Mouse (Mus musculus): ENCODE results near the gene Lilra6. TPM values are rescaled to one million over a fixed set of nuclear protein-coding genes. Genes with fewer than 3 reads are reported as not detected.
"Not testable (repeated sequence)": the region's sequence is repeated elsewhere in the genome, so short reads cannot be mapped to it uniquely, and the experiment has no call there.

Gene Lilra6
- polyA plus RNA-seq, 2 experiments = 0.15 to 0.26 TPM

DNA sequence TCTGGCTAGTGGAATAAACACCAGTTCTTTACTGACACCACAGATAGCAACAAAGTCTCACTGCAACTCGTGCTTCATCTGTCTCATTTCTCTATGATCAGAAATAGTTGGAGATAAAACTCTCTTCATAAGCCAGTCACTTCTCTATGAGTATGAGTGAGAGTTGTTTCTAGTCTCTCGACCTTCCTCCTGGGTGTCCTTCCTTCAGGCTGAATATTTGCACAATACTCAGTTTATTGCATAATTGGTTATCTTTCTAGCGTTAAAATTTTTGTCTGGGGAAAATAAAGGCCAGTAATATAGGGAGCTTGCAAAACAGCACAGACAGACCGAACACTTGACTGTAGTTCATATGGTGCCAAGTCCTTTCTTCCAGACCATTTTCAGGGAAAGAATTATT, 30.8 kb upstream of the Lilra6 start:
- Histone ChIP-seq H3K4me2 (ENCODE audit: low read depth) (no peak overlapping the region), H3K9me3 (ENCODE audit: control insufficient read depth, low read length) (no peaks in the 10 kb centered on the region), H3K27ac (no peak overlapping the region), H3K9ac (replicated peaks) (no peak overlapping the region), H3K36me3 (replicated peaks; ENCODE audit: control insufficient read depth, insufficient read depth, low read depth) (no peaks in the 10 kb centered on the region), H3K4me3 (ENCODE audit: insufficient read depth in 1 of 2, low read depth in 2 of 2, low read length in 2 of 2) (no peak overlapping the region), H3K27me3 (ENCODE audit: control insufficient read depth, insufficient read depth, low read length) (no peaks in the 10 kb centered on the region), H3K4me1 (replicated peaks; ENCODE audit: control insufficient read depth in 2 of 2, insufficient read depth in 2 of 2, low read length in 1 of 2) (no peaks in the 10 kb centered on the region)
- WGBS (ENCODE audit: insufficient replicate concordance) = 46% methylated on average over 4 of the region's 4 CpGs
- ATAC-seq (ENCODE audit: insufficient read depth) (no peak), DNase-seq (ENCODE audit: low read depth in 3 of 3, low spot score in 3 of 3) (no peak)
- TF ChIP-seq CTCF (IDR thresholded peaks at IDR 0.05; ENCODE audit: low read depth) (no peak), EP300 (IDR thresholded peaks at IDR 0.05; ENCODE audit: low read depth) (no peak)

- H3K4me1 ChIP-seq (replicated peaks; ENCODE audit: control insufficient read depth in 2 of 2, insufficient read depth in 2 of 2, low read length in 1 of 2) = no peaks in the 10 kb centered on the region
- WGBS (ENCODE audit: insufficient replicate concordance) = 22% methylated on average over 3 of the region's 3 CpGs
- H3K9ac ChIP-seq (replicated peaks) = no peak overlapping the region
- DNase-seq (ENCODE audit: low read depth in 3 of 3, low spot score in 3 of 3) = peak in 2 of 3 experiments; percentile 1 to 22
- H3K27ac ChIP-seq = no peak overlapping the region
- no peaks in the 10 kb centered on the region for H3K9me3 ChIP-seq (ENCODE audit: control insufficient read depth, low read length)
- no peaks in the 10 kb centered on the region for H3K36me3 ChIP-seq (replicated peaks; ENCODE audit: control insufficient read depth, insufficient read depth, low read depth)
- ATAC-seq (ENCODE audit: insufficient read depth) = no peak
- H3K4me2 ChIP-seq (ENCODE audit: low read depth) = no peak overlapping the region
- TF ChIP-seq CTCF (IDR thresholded peaks at IDR 0.05; ENCODE audit: low read depth) = no peak
- no peak for TF ChIP-seq EP300 (IDR thresholded peaks at IDR 0.05; ENCODE audit: low read depth)
- no peaks in the 10 kb centered on the region for H3K27me3 ChIP-seq (ENCODE audit: control insufficient read depth, insufficient read depth, low read length)
- H3K4me3 ChIP-seq (ENCODE audit: insufficient read depth in 1 of 2, low read depth in 2 of 2, low read length in 2 of 2) = no peak overlapping the region
Measured at GRCm38 (mm10) chr7:3940915-3941314, 25.6 kb upstream of the Lilra6 start.

GRCm38 (mm10) chr7:3939866-3940525, 24.7 kb upstream of the Lilra6 start:
- H3K27me3 ChIP-seq (ENCODE audit: control insufficient read depth, insufficient read depth, low read length) = no peaks in the 10 kb centered on the region
- H3K4me2 ChIP-seq (ENCODE audit: low read depth) = no peak overlapping the region
- H3K9me3 ChIP-seq (ENCODE audit: control insufficient read depth, low read length) = no peaks in the 10 kb centered on the region
- WGBS (ENCODE audit: insufficient replicate concordance) = 19% methylated on average over 1 of the region's 1 CpGs
- H3K27ac ChIP-seq = no peak overlapping the region
- H3K9ac ChIP-seq (replicated peaks) = no peak overlapping the region
- H3K4me1 ChIP-seq (replicated peaks; ENCODE audit: control insufficient read depth in 2 of 2, insufficient read depth in 2 of 2, low read length in 1 of 2) = no peaks in the 10 kb centered on the region
- H3K4me3 ChIP-seq (ENCODE audit: insufficient read depth in 1 of 2, low read depth in 2 of 2, low read length in 2 of 2) = no peak overlapping the region
- H3K36me3 ChIP-seq (replicated peaks; ENCODE audit: control insufficient read depth, insufficient read depth, low read depth) = no peaks in the 10 kb centered on the region
- ATAC-seq (ENCODE audit: insufficient read depth) (no peak), DNase-seq (ENCODE audit: low read depth in 3 of 3, low spot score in 3 of 3) (no peak)
- TF ChIP-seq EP300 (IDR thresholded peaks at IDR 0.05; ENCODE audit: low read depth) = no peak
- TF ChIP-seq CTCF (IDR thresholded peaks at IDR 0.05; ENCODE audit: low read depth) = no peak

- H3K27me3 ChIP-seq (ENCODE audit: control insufficient read depth, insufficient read depth, low read length); H3K4me2 ChIP-seq (ENCODE audit: low read depth); H3K9me3 ChIP-seq (ENCODE audit: control insufficient read depth, low read length); H3K36me3 ChIP-seq (replicated peaks; ENCODE audit: control insufficient read depth, insufficient read depth, low read depth); H3K27ac ChIP-seq; H3K4me1 ChIP-seq (replicated peaks; ENCODE audit: control insufficient read depth in 2 of 2, insufficient read depth in 2 of 2, low read length in 1 of 2); ATAC-seq (ENCODE audit: insufficient read depth); H3K9ac ChIP-seq (replicated peaks); DNase-seq (ENCODE audit: low read depth in 3 of 3, low spot score in 3 of 3); H3K4me3 ChIP-seq (ENCODE audit: insufficient read depth in 1 of 2, low read depth in 2 of 2, low read length in 2 of 2): not testable (repeated sequence)
Measured at GRCm38 (mm10) chr7:3935473-3935872, 20.2 kb upstream of the Lilra6 start.

- H3K4me2 ChIP-seq (ENCODE audit: low read depth) = no peak overlapping the region
- H3K4me3 ChIP-seq (ENCODE audit: insufficient read depth in 1 of 2, low read depth in 2 of 2, low read length in 2 of 2) = no peak overlapping the region
- H3K27ac ChIP-seq = no peak overlapping the region
- TF ChIP-seq CTCF (IDR thresholded peaks at IDR 0.05; ENCODE audit: low read depth) = peak; percentile 37; the same call in 1 of the 2 replicates
- no peak for TF ChIP-seq EP300 (IDR thresholded peaks at IDR 0.05; ENCODE audit: low read depth)
- WGBS (ENCODE audit: insufficient replicate concordance) = 3% methylated on average over 1 of the region's 1 CpGs
- no peaks in the 10 kb centered on the region for H3K36me3 ChIP-seq (replicated peaks; ENCODE audit: control insufficient read depth, insufficient read depth, low read depth)
- no peak overlapping the region for H3K9ac ChIP-seq (replicated peaks)
- no peak for DNase-seq (ENCODE audit: low read depth in 3 of 3, low spot score in 3 of 3)
- no peaks in the 10 kb centered on the region for H3K27me3 ChIP-seq (ENCODE audit: control insufficient read depth, insufficient read depth, low read length)
- ATAC-seq (ENCODE audit: insufficient read depth) = no peak
- no peaks in the 10 kb centered on the region for H3K9me3 ChIP-seq (ENCODE audit: control insufficient read depth, low read length)
- H3K4me1 ChIP-seq (replicated peaks; ENCODE audit: control insufficient read depth in 2 of 2, insufficient read depth in 2 of 2, low read length in 1 of 2) = no peaks in the 10 kb centered on the region
Measured at GRCm38 (mm10) chr7:3903704-3904103, 11.6 kb downstream of the Lilra6 start.

DNA sequence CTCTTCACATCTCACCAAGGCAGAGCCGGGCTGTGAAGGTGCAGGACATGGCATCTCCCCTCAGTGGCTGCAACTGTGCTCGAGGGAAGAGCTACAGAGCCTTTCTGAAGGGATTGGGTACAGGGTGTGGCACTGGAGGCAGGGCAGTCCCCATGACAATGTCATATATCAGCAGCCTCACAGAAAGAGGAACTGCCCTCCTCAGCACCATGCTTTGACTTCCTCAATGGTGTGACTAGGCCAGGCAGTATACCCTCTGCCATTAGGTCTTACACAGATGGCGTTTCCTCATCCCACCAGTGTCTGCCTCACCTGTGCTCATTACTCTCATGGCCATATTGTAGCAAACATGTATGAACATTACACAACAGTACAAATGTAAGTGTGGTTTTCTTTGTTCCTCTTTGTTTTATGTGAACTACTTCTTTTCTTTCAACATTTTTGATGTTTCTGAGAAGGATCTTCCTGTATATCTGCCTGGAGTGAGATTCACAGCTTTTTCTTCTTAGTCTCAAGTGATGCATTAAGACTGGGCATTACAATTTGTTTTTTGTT, 17.2 kb downstream of the Lilra6 start, which contains the start of gene Gm14548:
Gene Gm14548 (minus strand): TSS at position 85 of the 555 bp plus-strand sequence.
- not testable (repeated sequence) for H3K4me3 ChIP-seq (ENCODE audit: insufficient read depth in 1 of 2, low read depth in 2 of 2, low read length in 2 of 2); H3K36me3 ChIP-seq (replicated peaks; ENCODE audit: control insufficient read depth, insufficient read depth, low read depth); H3K27me3 ChIP-seq (ENCODE audit: control insufficient read depth, insufficient read depth, low read length); H3K4me1 ChIP-seq (replicated peaks; ENCODE audit: control insufficient read depth in 2 of 2, insufficient read depth in 2 of 2, low read length in 1 of 2); H3K4me2 ChIP-seq (ENCODE audit: low read depth); H3K27ac ChIP-seq; ATAC-seq (ENCODE audit: insufficient read depth); H3K9me3 ChIP-seq (ENCODE audit: control insufficient read depth, low read length); H3K9ac ChIP-seq (replicated peaks)
- 4% methylated on average over 3 of the region's 3 CpGs for WGBS (ENCODE audit: insufficient replicate concordance)
- peak; percentile 9 to 19 (median 17) for DNase-seq (ENCODE audit: low read depth in 3 of 3, low spot score in 3 of 3)

DNA sequence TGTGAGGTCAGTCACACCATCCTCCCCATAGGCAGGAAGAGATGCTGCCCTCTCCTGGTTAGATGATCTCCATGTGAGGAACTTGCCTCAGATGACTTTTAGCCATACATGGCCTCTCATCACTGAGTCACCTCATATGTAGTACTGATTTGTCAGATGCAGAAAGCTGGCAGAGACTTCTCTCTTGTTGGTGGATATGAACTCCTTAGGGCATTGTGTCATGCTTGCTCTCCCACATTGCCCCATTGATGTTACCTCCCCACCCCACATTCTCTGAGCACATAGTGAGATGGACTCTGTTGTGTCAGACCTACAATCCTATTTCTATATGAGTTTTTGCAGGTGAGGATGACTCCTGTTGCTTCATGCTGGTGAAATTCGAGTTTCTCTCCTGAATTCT, 40.3 kb downstream of the Lilra6 start:
- H3K4me2 ChIP-seq (ENCODE audit: low read depth); H3K4me3 ChIP-seq (ENCODE audit: insufficient read depth in 1 of 2, low read depth in 2 of 2, low read length in 2 of 2); H3K36me3 ChIP-seq (replicated peaks; ENCODE audit: control insufficient read depth, insufficient read depth, low read depth); H3K9ac ChIP-seq (replicated peaks); H3K27ac ChIP-seq; ATAC-seq (ENCODE audit: insufficient read depth); H3K4me1 ChIP-seq (replicated peaks; ENCODE audit: control insufficient read depth in 2 of 2, insufficient read depth in 2 of 2, low read length in 1 of 2); DNase-seq (ENCODE audit: low read depth in 3 of 3, low spot score in 3 of 3); H3K9me3 ChIP-seq (ENCODE audit: control insufficient read depth, low read length); H3K27me3 ChIP-seq (ENCODE audit: control insufficient read depth, insufficient read depth, low read length): not testable (repeated sequence)
- WGBS (ENCODE audit: insufficient replicate concordance) = no CpG with 5 or more reads among the region's 1 CpGs
